Mouse (Mus musculus) B cell, adult (primary cell): Measurements from ENCODE around the gene Slc22a6. TPM values are rescaled to one million over a fixed set of nuclear protein-coding genes. Genes with fewer than 3 reads are reported as not detected.

Experiments used
- total RNA-seq: library from RNA; stranded (reverse); gene quantifications from 4 replicates; pipeline ENCODE4 v1.2.4, GENCODE M21; 2023; ENCODE audit not compliant: inconsistent age

Gene Slc22a6
- not detected in 4 replicates for total RNA-seq

GRCm38 (mm10) chr19:8617904-8618303 is at the start of gene Slc22a6:
Gene Slc22a6, plus strand, starts transcription at chr19:8618039.

GRCm38 (mm10) chr19:8590954-8591353 is 26.9 kb upstream of the Slc22a6 start, which contains the start of gene Slc22a8:
Gene Slc22a8, plus strand, starts transcription at chr19:8591254.

GRCm38 (mm10) chr19:8663360-8663839 is 45.6 kb downstream of the Slc22a6 start, which contains the start of gene Chrm1:
Gene Chrm1, plus strand, starts transcription at chr19:8663789.

Other genes starting within 250 kb of the Slc22a6 start
- not detected in 4 replicates for gene Slc22a30, start 212.9 kb upstream of the Slc22a6 start, total RNA-seq
- not detected in 4 replicates for gene Slc22a8, start 26.8 kb upstream of the Slc22a6 start, total RNA-seq
- not detected in 4 replicates for gene Chrm1, start 45.8 kb downstream of the Slc22a6 start, total RNA-seq
- gene Slc3a2, start 105.3 kb downstream of the Slc22a6 start, total RNA-seq, result 215 to 230 TPM (median 221 TPM) in 4 replicates
- gene Wdr74, start 117.8 kb downstream of the Slc22a6 start, total RNA-seq, result 66.4 to 86.6 TPM (median 70.6 TPM) in 4 replicates
- 4.2 to 4.8 TPM (median 4.5 TPM) in 4 replicates for gene 1700092M07Rik, start 122.7 kb downstream of the Slc22a6 start, total RNA-seq
- gene Stx5a, start 123.4 kb downstream of the Slc22a6 start, total RNA-seq, result 209 to 258 TPM (median 241 TPM) in 4 replicates
- 374 to 413 TPM (median 398 TPM) in 4 replicates for gene Nxf1, start 139.0 kb downstream of the Slc22a6 start, total RNA-seq
- 28.8 to 38.3 TPM (median 33.5 TPM) in 4 replicates for gene Tmem223, start 153.0 kb downstream of the Slc22a6 start, total RNA-seq
- 70.3 to 85.2 TPM (median 76.3 TPM) in 4 replicates for gene Tmem179b, start 156.4 kb downstream of the Slc22a6 start, total RNA-seq
- gene Taf6l, start 168.4 kb downstream of the Slc22a6 start, total RNA-seq, result 18.7 to 25.0 TPM (median 24.5 TPM) in 4 replicates
- gene Polr2g, start 180.5 kb downstream of the Slc22a6 start, total RNA-seq, result 59.9 to 73.9 TPM (median 64.1 TPM) in 4 replicates
- 1.1 to 2.0 TPM (median 1.6 TPM) in 4 replicates for gene Zbtb3, start 184.5 kb downstream of the Slc22a6 start, total RNA-seq
- gene Ttc9c, start 201.3 kb downstream of the Slc22a6 start, total RNA-seq, result 29.7 to 34.2 TPM (median 31.8 TPM) in 4 replicates
- 114 to 120 TPM (median 118 TPM) in 4 replicates for gene Hnrnpul2, start 202.0 kb downstream of the Slc22a6 start, total RNA-seq
- 9.1 to 16.6 TPM (median 9.7 TPM) in 4 replicates for gene AC129217.1, start 211.7 kb downstream of the Slc22a6 start, total RNA-seq
- gene Bscl2, start 219.4 kb downstream of the Slc22a6 start, total RNA-seq, result 46.7 to 50.3 TPM (median 48.0 TPM) in 4 replicates
- gene Gng3, start 221.2 kb downstream of the Slc22a6 start, total RNA-seq, result not detected in 4 replicates
- gene Lrrn4cl, start 232.7 kb downstream of the Slc22a6 start, total RNA-seq, result 0.54 to 0.93 TPM (median 0.74 TPM) in 4 replicates